Mouse (Mus musculus) spleen, adult 2 months (tissue): ENCODE measurements around the gene Rhbdf2. TPM values are rescaled to one million over a fixed set of nuclear protein-coding genes. Genes with fewer than 3 reads are reported as not detected.
"Not testable (repeated sequence)": the region's sequence is repeated elsewhere in the genome, so short reads cannot be mapped to it uniquely, and the experiment has no call there.

Experiments
- DNase-seq, 2 experiments: peaks; one replicate each; pipeline versions ENCODE4 v3.0.0 to v3.0.0-alpha.2; 2012 to 2021; ENCODE audit warnings: low spot score in 2 of 2, low read depth in 1 of 2
- H3K27ac ChIP-seq: fragments of 200-500 bp; 2 replicates; pipeline ENCODE4 v1.5.1; 2012; ENCODE audit warnings: low read length, inconsistent platforms; ENCODE audit not compliant: insufficient read depth
- H3K27me3 ChIP-seq: fragments of 200-500 bp; 2 replicates; pipeline ENCODE4 v1.6.1; 2012; ENCODE audit warnings: mild to moderate bottlenecking, moderate library complexity, low read length, inconsistent platforms; ENCODE audit not compliant: control insufficient read depth, insufficient read depth
- H3K36me3 ChIP-seq: fragments of 200-500 bp; 2 replicates; pipeline ENCODE4 v1.6.1; 2012; ENCODE audit warnings: mild to moderate bottlenecking, low read length, inconsistent platforms; ENCODE audit not compliant: control insufficient read depth, insufficient read depth
- H3K4me1 ChIP-seq: fragments of 200-500 bp; 2 replicates; pipeline ENCODE4 v1.6.1; 2011; ENCODE audit warnings: inconsistent platforms; ENCODE audit not compliant: control insufficient read depth, insufficient read depth, insufficient read length
- H3K4me3 ChIP-seq: fragments of 200-500 bp; 2 replicates; pipeline ENCODE4 v1.5.1; 2011; ENCODE audit warnings: mild to moderate bottlenecking, inconsistent platforms; ENCODE audit not compliant: insufficient read depth, insufficient read length; ENCODE audit errors: extremely low read depth
- CTCF ChIP-seq: fragments of 200-500 bp; IDR thresholded peaks from 2 replicates; pipeline ENCODE4 v1.5.1; 2011; ENCODE audit warnings: mild to moderate bottlenecking, inconsistent platforms; ENCODE audit not compliant: insufficient read depth, insufficient read length, insufficient replicate concordance; ENCODE audit errors: extremely low read depth
- POLR2A ChIP-seq: fragments of 200-500 bp; IDR thresholded peaks from 2 replicates; pipeline ENCODE4 v1.6.1; 2011; ENCODE audit warnings: low read depth, low read length, inconsistent platforms
- WGBS: fragments of 180-500 bp; shearing (Covaris S2); methylation state at CpG from one replicate; pipeline ENCODE4 v1.1.7; 2018; 5-methylcytosine and 5-hydroxymethylcytosine counted together
- polyA plus RNA-seq: library from polyadenylated mRNA; depleted of rRNA; stranded (reverse); fragments of >200 nt; gene quantifications from 2 replicates; pipeline ENCODE4 v1.2.3, GENCODE M21; 2012

Rhbdf2 gene
- polyA plus RNA-seq, 1 experiment, result 84.5 TPM

GRCm38 (mm10) chr11:116668381-116668825 is 41.6 kb upstream of the Rhbdf2 start:
- 59% methylated on average over 10 of the region's 10 CpGs for WGBS
- Histone ChIP-seq H3K36me3 (peaks cover 4% of the 10 kb centered on the region), H3K27ac (no peak overlapping the region), H3K4me1 (no peaks in the 10 kb centered on the region), H3K4me3 (no peak overlapping the region), H3K27me3 (no peaks in the 10 kb centered on the region)
- TF ChIP-seq POLR2A (no peak), CTCF (no peak)
- no peak for DNase-seq

- no peak for DNase-seq
- H3K36me3 ChIP-seq, result no peaks in the 10 kb centered on the region; the same call in 1 of the 2 replicates
Measured at GRCm38 (mm10) chr11:116667930-116668329, 41.1 kb upstream of the Rhbdf2 start.

GRCm38 (mm10) chr11:116667012-116667411 is 40.2 kb upstream of the Rhbdf2 start:
- H3K27me3 ChIP-seq, H3K27ac ChIP-seq, DNase-seq, H3K36me3 ChIP-seq, H3K4me1 ChIP-seq, H3K4me3 ChIP-seq: not testable (repeated sequence)
- WGBS, result 79% methylated on average over 5 of the region's 5 CpGs

More at GRCm38 (mm10) chr11:116667930-116668329, 41.1 kb upstream of the Rhbdf2 start:
- no peak overlapping the region for H3K27ac ChIP-seq
- H3K4me1 ChIP-seq, result no peaks in the 10 kb centered on the region
- 74% methylated on average over 8 of the region's 8 CpGs for WGBS
- no peaks in the 10 kb centered on the region for H3K27me3 ChIP-seq
- no peak for TF ChIP-seq POLR2A
- no peak for TF ChIP-seq CTCF
- no peak overlapping the region for H3K4me3 ChIP-seq

- Histone ChIP-seq H3K4me3 (no peak overlapping the region), H3K36me3 (no peaks in the 10 kb centered on the region), H3K27me3 (no peaks in the 10 kb centered on the region), H3K27ac (no peak overlapping the region), H3K4me1 (no peaks in the 10 kb centered on the region)
- TF ChIP-seq CTCF (no peak), POLR2A (no peak)
- no peak for DNase-seq
- 80% methylated on average over 9 of the region's 9 CpGs for WGBS
Measured at GRCm38 (mm10) chr11:116666566-116666965, 39.7 kb upstream of the Rhbdf2 start.

- TF ChIP-seq CTCF (no peak), POLR2A (no peak)
- Histone ChIP-seq H3K27ac (no peak overlapping the region), H3K4me1 (no peaks in the 10 kb centered on the region), H3K4me3 (no peak overlapping the region), H3K36me3 (no peaks in the 10 kb centered on the region), H3K27me3 (no peaks in the 10 kb centered on the region)
- 89% methylated on average over 10 of the region's 10 CpGs for WGBS
- no peak for DNase-seq
Measured at GRCm38 (mm10) chr11:116665289-116665688, 38.5 kb upstream of the Rhbdf2 start.

GRCm38 (mm10) chr11:116661948-116662377 is 35.1 kb upstream of the Rhbdf2 start:
- no peak overlapping the region for H3K27ac ChIP-seq
- no peak for TF ChIP-seq CTCF
- TF ChIP-seq POLR2A, result no peak
- H3K4me3 ChIP-seq, result no peak overlapping the region
- H3K4me1 ChIP-seq, result no peaks in the 10 kb centered on the region; the same call in 1 of the 2 replicates
- DNase-seq, result no peak
- H3K36me3 ChIP-seq, result no peaks in the 10 kb centered on the region
- H3K27me3 ChIP-seq, result no peaks in the 10 kb centered on the region
- WGBS, result 73% methylated on average over 8 of the region's 8 CpGs

GRCm38 (mm10) chr11:116661291-116661947 is 34.6 kb upstream of the Rhbdf2 start:
- no peaks in the 10 kb centered on the region for H3K36me3 ChIP-seq
- H3K27me3 ChIP-seq, result no peaks in the 10 kb centered on the region
- TF ChIP-seq CTCF (no peak), POLR2A (no peak)
- WGBS, result 52% methylated on average over 13 of the region's 13 CpGs
- no peak for DNase-seq
- no peak overlapping the region for H3K27ac ChIP-seq
- no peaks in the 10 kb centered on the region; the same call in 1 of the 2 replicates for H3K4me1 ChIP-seq
- no peak overlapping the region for H3K4me3 ChIP-seq
